Mouse (Mus musculus) embryonic facial prominence, embryonic 13.5 days (tissue): ENCODE results near the gene Tktl2. TPM values are rescaled to one million over a fixed set of nuclear protein-coding genes. Genes with fewer than 3 reads are reported as not detected.

Source experiments
- ATAC-seq: fragments of 200-750 bp; cut with Nextera tagmentation; 2 replicates; pipeline ENCODE4 v1.8.0; 2017; ENCODE audit warnings: low read depth; ENCODE audit not compliant: insufficient number of reproducible peaks, insufficient read depth, low FRiP score, low TSS enrichment
- H3K27ac ChIP-seq: fragments of 300-500 bp; sonication (generic); 2 replicates; pipeline ENCODE4 v1.5.1; 2015; ENCODE audit warnings: moderate library complexity, mild to moderate bottlenecking, inconsistent platforms
- H3K27me3 ChIP-seq: fragments of 300-500 bp; sonication (generic); 2 replicates; pipeline ENCODE4 v1.6.1; 2015; ENCODE audit warnings: mild to moderate bottlenecking, inconsistent platforms
- H3K36me3 ChIP-seq: fragments of 300-500 bp; sonication (generic); 2 replicates; pipeline ENCODE4 v1.6.1; 2015; ENCODE audit warnings: mild to moderate bottlenecking, inconsistent platforms
- H3K4me1 ChIP-seq: fragments of 300-500 bp; sonication (generic); 2 replicates; pipeline ENCODE4 v1.6.1; 2015; ENCODE audit warnings: inconsistent platforms
- H3K4me2 ChIP-seq: fragments of 300-500 bp; sonication (generic); 2 replicates; pipeline ENCODE4 v1.6.1; 2015; ENCODE audit warnings: moderate library complexity, mild to moderate bottlenecking, inconsistent platforms
- H3K4me3 ChIP-seq: fragments of 300-500 bp; sonication (generic); 2 replicates; pipeline ENCODE4 v1.5.1; 2015; ENCODE audit warnings: mild to moderate bottlenecking, inconsistent platforms
- H3K9ac ChIP-seq: fragments of 300-500 bp; sonication (generic); 2 replicates; pipeline ENCODE4 v1.6.1; 2015; ENCODE audit warnings: mild to moderate bottlenecking, inconsistent platforms
- H3K9me3 ChIP-seq: fragments of 300-500 bp; sonication (generic); 2 replicates; pipeline ENCODE4 v1.6.1; 2016; ENCODE audit warnings: inconsistent platforms
- WGBS: fragments of 180-500 bp; shearing (Covaris S2); methylation state at CpG from one replicate; pipeline ENCODE4 v1.1.7; 2015; ENCODE audit warnings: mixed read lengths; 5-methylcytosine and 5-hydroxymethylcytosine counted together
- polyA plus RNA-seq: library from polyadenylated mRNA; unstranded; fragments of >200 nt; fragmentation: Nextera tagmentation; extraction: Ambion mirVana; gene quantifications from 2 replicates; pipeline ENCODE4 v1.2.1, GENCODE M21; 2015

Tktl2 gene
- polyA plus RNA-seq, result not detected in 2 replicates

DNA sequence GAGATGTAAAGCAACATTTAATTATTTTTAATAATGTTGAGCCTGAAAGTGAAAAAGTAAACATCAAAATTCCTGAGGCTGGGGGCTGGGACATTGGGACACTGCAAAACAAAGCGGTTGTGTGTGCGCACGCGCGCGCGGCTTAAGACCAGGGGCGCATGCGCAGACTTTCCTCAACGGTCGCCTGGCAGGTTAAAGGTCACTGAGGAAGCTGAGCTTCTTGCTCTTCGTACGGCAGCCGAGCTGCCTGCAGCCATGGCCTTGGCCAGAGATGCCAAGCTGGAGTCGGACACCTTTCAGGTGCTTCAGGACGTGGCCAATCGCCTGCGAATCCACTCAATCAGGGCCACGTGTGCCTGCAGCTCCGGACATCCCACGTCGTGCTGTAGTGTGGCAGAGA is at the start of gene Tktl2:
TSS of gene Tktl2 (plus strand) at position 220 of the 400 bp plus-strand sequence.
- H3K4me1 ChIP-seq, result no peaks in the 10 kb centered on the region
- no peak for ATAC-seq
- no peak within 1 kb of the TSS for H3K4me2 ChIP-seq
- no peak within 1 kb of the TSS for H3K27ac ChIP-seq
- H3K27me3 ChIP-seq, result no peaks in the 10 kb centered on the region
- H3K9ac ChIP-seq, result no peak within 1 kb of the TSS
- WGBS, result 93% methylated on average over 22 of the region's 22 CpGs
- no peaks in the 10 kb centered on the region for H3K36me3 ChIP-seq
- no peak within 1 kb of the TSS for H3K4me3 ChIP-seq
- H3K9me3 ChIP-seq, result no peaks in the 10 kb centered on the region

- H3K9ac ChIP-seq, result no peak overlapping the region
- H3K27me3 ChIP-seq, result no peaks in the 10 kb centered on the region
- peaks cover under 1% of the 10 kb centered on the region; the same call in 1 of the 2 replicates for H3K36me3 ChIP-seq
- H3K4me2 ChIP-seq, result no peak overlapping the region
- H3K27ac ChIP-seq, result no peak overlapping the region
- 85% methylated on average over 3 of the region's 3 CpGs for WGBS
- no peak for ATAC-seq
- H3K9me3 ChIP-seq, result no peaks in the 10 kb centered on the region
- no peaks in the 10 kb centered on the region for H3K4me1 ChIP-seq
- no peak overlapping the region for H3K4me3 ChIP-seq
Measured at GRCm38 (mm10) chr8:66469821-66470220, 41.7 kb upstream of the Tktl2 start.

DNA sequence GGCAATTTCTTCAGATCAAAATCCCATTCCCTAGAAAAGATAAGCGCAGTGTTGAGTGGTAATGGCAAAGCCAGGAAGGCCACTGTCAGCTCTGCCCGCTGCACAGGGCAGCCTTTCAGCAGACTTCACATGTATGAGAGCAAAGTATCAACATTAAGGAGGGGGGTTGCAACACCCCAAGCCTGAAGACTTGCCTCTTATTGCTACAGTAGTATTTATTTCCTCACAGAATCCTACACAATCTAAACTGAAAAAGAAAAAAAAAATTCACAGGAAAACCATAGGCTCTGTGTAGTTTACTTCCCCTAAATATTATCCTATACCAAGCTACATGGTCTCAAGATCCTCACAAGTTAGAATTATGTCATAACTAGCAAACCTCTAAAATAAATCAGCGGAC is 34.7 kb upstream of the Tktl2 start:
- H3K9ac ChIP-seq, result no peak overlapping the region
- no peak overlapping the region for H3K27ac ChIP-seq
- H3K4me2 ChIP-seq, result no peak overlapping the region
- no peaks in the 10 kb centered on the region for H3K4me1 ChIP-seq
- ATAC-seq, result no peak
- H3K9me3 ChIP-seq, result no peaks in the 10 kb centered on the region
- no peak overlapping the region for H3K4me3 ChIP-seq
- 96% methylated on average over 3 of the region's 3 CpGs for WGBS
- peaks cover 57% of the 10 kb centered on the region for H3K36me3 ChIP-seq
- no peaks in the 10 kb centered on the region for H3K27me3 ChIP-seq

DNA sequence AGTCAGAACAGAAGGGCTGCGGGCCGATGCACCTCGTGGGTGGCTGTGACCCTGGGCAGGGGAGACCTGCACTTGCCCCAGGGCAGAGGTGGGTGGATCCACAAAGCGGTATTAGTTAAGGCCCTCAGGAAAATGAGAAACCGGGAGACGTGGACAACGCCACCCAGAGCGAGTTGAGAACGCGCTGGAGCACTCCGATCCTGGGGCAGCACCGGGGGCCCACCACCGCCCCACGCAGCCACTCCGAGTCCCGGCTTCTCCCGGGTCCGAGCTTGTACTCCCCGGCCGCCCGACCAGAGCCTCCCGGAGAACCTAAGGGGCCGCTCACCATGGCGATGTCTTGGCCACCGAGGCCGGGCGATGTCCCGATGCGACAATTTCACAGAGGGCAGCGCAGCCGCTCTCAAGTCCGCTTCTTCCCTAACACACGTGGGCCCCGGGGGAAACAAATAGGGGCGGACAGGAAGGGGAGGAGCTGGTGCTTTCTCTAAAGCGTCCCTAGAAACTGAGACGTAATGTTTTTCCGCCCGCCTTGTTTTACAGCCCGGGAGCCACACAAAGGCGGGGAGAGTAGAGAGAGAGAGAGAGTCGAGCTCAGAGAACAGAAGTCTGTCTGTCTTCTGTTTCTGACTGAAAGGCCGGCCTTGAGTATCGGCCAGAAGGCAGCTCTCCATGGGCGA is 25.3 kb upstream of the Tktl2 start, which contains the start of gene Tma16:
TSS of gene Tma16 (minus strand) at position 447 of the 680 bp plus-strand sequence.
- Histone ChIP-seq H3K4me3 (peak within 1 kb of the TSS; percentile 92), H3K9ac (peak within 1 kb of the TSS; percentile 92), H3K27ac (peak within 1 kb of the TSS; percentile 62; the same call in 1 of the 2 replicates), H3K4me2 (peak within 1 kb of the TSS; percentile 71), H3K36me3 (peaks cover 18% of the 10 kb centered on the region), H3K4me1 (no peaks in the 10 kb centered on the region), H3K9me3 (no peaks in the 10 kb centered on the region), H3K27me3 (no peaks in the 10 kb centered on the region)
- under 1% methylated on average over 45 of the region's 45 CpGs for WGBS
- ATAC-seq, result peak; percentile 83

DNA sequence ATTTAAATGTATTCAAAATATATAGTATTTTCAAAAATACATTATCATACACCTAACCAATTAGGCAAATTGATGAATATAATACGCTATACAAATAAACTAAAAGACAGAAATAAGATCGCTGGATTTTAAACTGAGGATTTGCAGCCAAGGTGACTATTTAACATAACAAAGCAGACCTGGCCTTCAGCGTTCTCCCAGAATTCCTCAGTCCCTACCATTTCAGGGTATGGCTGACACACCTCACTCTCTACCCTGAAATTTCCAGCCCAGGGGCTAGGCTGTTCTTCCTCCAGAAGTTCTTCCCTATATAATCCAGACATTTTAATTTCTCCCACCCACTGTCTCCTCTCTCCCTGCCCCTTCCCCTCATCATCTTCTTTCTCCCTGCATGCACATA is 23.0 kb upstream of the Tktl2 start:
- Histone ChIP-seq H3K9ac (no peak overlapping the region), H3K4me2 (no peak overlapping the region), H3K36me3 (no peaks in the 10 kb centered on the region), H3K27ac (no peak overlapping the region), H3K4me1 (no peaks in the 10 kb centered on the region), H3K4me3 (no peak overlapping the region), H3K9me3 (no peaks in the 10 kb centered on the region), H3K27me3 (no peaks in the 10 kb centered on the region)
- 54% methylated on average over 3 of the region's 3 CpGs for WGBS
- ATAC-seq, result no peak

- Histone ChIP-seq H3K4me3 (no peak overlapping the region), H3K9me3 (no peaks in the 10 kb centered on the region), H3K27me3 (no peaks in the 10 kb centered on the region), H3K4me2 (no peak overlapping the region), H3K36me3 (no peaks in the 10 kb centered on the region), H3K27ac (no peak overlapping the region), H3K4me1 (no peaks in the 10 kb centered on the region), H3K9ac (no peak overlapping the region)
- ATAC-seq, result no peak
- 85% methylated on average over 4 of the region's 4 CpGs for WGBS
Measured at GRCm38 (mm10) chr8:66490624-66491023, 20.9 kb upstream of the Tktl2 start.

DNA sequence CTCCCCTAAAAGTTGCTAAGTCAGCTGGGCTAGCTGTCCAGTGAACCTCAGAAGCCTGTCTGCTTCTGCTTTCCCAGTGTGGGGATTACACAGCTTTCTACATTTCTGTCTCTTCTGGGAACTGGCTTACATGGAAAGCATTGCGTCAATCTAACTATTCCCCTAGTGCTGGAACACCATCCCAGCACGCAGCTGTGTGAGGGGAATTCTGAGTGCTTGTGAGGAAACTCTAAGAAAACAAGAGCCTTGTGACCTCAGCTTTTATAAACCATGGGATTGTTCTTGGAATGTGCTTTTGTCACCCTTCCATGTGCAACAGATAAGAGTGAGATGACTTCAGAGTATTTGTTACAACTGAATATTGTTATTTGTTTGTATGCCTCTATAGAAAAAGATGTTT is 17.1 kb upstream of the Tktl2 start:
- no peak overlapping the region for H3K27ac ChIP-seq
- no peaks in the 10 kb centered on the region for H3K4me1 ChIP-seq
- H3K9ac ChIP-seq, result no peak overlapping the region
- H3K4me2 ChIP-seq, result no peak overlapping the region
- WGBS, result 71% methylated on average over 2 of the region's 2 CpGs
- H3K9me3 ChIP-seq, result no peaks in the 10 kb centered on the region
- ATAC-seq, result no peak
- peaks cover 4% of the 10 kb centered on the region; the same call in 1 of the 2 replicates for H3K27me3 ChIP-seq
- H3K36me3 ChIP-seq, result no peaks in the 10 kb centered on the region
- no peak overlapping the region for H3K4me3 ChIP-seq

GRCm38 (mm10) chr8:66495726-66496125 is 15.8 kb upstream of the Tktl2 start:
- no peaks in the 10 kb centered on the region for H3K4me1 ChIP-seq
- no peak overlapping the region for H3K4me2 ChIP-seq
- no peaks in the 10 kb centered on the region for H3K36me3 ChIP-seq
- peaks cover 4% of the 10 kb centered on the region; the same call in 1 of the 2 replicates for H3K27me3 ChIP-seq
- no peaks in the 10 kb centered on the region for H3K9me3 ChIP-seq
- no peak overlapping the region for H3K4me3 ChIP-seq
- 0 out of 2 replicates have a peak, but pooled peaks have one; percentile 56 for ATAC-seq
- 9% methylated on average over 8 of the region's 8 CpGs for WGBS
- no peak overlapping the region for H3K27ac ChIP-seq
- no peak overlapping the region for H3K9ac ChIP-seq

GRCm38 (mm10) chr8:66496998-66497577 is 14.5 kb upstream of the Tktl2 start:
- H3K27me3 ChIP-seq, result peaks cover 4% of the 10 kb centered on the region; the same call in 1 of the 2 replicates
- no peaks in the 10 kb centered on the region for H3K4me1 ChIP-seq
- no peak overlapping the region for H3K4me2 ChIP-seq
- no peaks in the 10 kb centered on the region for H3K9me3 ChIP-seq
- H3K9ac ChIP-seq, result no peak overlapping the region
- 43% methylated on average over 4 of the region's 4 CpGs for WGBS
- H3K27ac ChIP-seq, result no peak overlapping the region
- no peak for ATAC-seq
- H3K36me3 ChIP-seq, result no peaks in the 10 kb centered on the region
- H3K4me3 ChIP-seq, result no peak overlapping the region

- no peak overlapping the region for H3K9ac ChIP-seq
- H3K27ac ChIP-seq, result no peak overlapping the region
- no peaks in the 10 kb centered on the region for H3K36me3 ChIP-seq
- H3K27me3 ChIP-seq, result no peaks in the 10 kb centered on the region
- H3K9me3 ChIP-seq, result no peaks in the 10 kb centered on the region
- no peak overlapping the region for H3K4me3 ChIP-seq
- no peak for ATAC-seq
- WGBS, result 73% methylated on average over 2 of the region's 2 CpGs
- no peak overlapping the region for H3K4me2 ChIP-seq
- no peaks in the 10 kb centered on the region for H3K4me1 ChIP-seq
Measured at GRCm38 (mm10) chr8:66503381-66503780, 8.2 kb upstream of the Tktl2 start.

GRCm38 (mm10) chr8:66519149-66519548 is 7.6 kb downstream of the Tktl2 start:
- Histone ChIP-seq H3K9me3 (no peaks in the 10 kb centered on the region), H3K4me2 (no peak overlapping the region), H3K36me3 (no peaks in the 10 kb centered on the region), H3K4me3 (no peak overlapping the region), H3K4me1 (no peaks in the 10 kb centered on the region), H3K27ac (no peak overlapping the region), H3K9ac (no peak overlapping the region), H3K27me3 (no peaks in the 10 kb centered on the region)
- ATAC-seq, result no peak
- WGBS, result 72% methylated on average over 2 of the region's 2 CpGs

DNA sequence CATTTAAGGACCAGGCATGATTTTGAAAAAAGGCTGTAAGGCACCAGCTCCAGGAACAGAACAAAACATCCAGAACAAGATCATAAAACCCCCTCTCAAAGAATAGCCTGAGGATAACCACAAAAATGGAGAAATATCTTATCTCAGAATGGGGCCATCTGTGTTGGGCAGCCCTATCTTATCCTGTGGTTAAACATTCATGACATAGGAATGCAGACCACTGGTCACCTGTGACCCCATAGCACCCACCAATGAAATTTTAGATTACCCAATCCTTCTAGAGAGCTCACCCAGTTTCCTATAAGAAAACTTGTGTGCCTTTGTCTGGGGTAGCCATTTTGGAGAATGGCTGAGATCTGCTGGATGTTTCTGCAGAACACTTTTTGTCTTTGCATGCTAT is 9.0 kb downstream of the Tktl2 start:
- Histone ChIP-seq H3K36me3 (no peaks in the 10 kb centered on the region), H3K4me2 (no peak overlapping the region), H3K27me3 (no peaks in the 10 kb centered on the region), H3K9ac (no peak overlapping the region), H3K4me1 (no peaks in the 10 kb centered on the region), H3K4me3 (no peak overlapping the region), H3K27ac (no peak overlapping the region), H3K9me3 (no peaks in the 10 kb centered on the region)
- no peak for ATAC-seq
